Mouse (Mus musculus) layer of hippocampus, postnatal 10 days (tissue): ENCODE measurements around the gene Nubpl. TPM values are rescaled to one million over a fixed set of nuclear protein-coding genes. Genes with fewer than 3 reads are reported as not detected.

Source experiments
- DNase-seq, 2 experiments: peaks; one replicate each; pipeline ENCODE4 v3.0.0; 2021; ENCODE audit warnings: low spot score in 2 of 2
- total RNA-seq, 2 experiments: library from RNA; stranded (reverse); gene quantifications; 2 replicates each; pipeline ENCODE4 v1.2.3; 2021

Gene Nubpl
- total RNA-seq, 2 experiments from 2014 or later, result 4.7 to 6.1 TPM

DNA sequence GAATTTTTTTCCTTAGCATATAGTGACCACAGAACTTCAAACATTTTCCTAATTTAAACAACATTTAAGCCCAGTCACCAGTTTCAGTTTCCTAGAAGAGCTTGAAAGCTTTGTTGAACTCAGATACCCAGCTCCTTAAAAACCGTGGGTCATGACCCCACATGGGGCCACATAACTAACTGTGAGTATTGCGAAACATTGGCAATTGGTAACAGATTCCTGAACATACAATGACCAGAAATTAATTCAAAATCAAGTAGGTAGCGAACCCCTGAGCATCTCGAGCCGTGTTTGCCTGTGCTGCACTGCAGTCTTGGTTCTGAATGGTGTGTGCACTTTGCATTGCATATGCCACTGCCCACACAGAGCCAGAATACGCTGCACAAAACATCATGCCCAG, 221.6 kb downstream of the Nubpl start:
- no peak for DNase-seq

DNA sequence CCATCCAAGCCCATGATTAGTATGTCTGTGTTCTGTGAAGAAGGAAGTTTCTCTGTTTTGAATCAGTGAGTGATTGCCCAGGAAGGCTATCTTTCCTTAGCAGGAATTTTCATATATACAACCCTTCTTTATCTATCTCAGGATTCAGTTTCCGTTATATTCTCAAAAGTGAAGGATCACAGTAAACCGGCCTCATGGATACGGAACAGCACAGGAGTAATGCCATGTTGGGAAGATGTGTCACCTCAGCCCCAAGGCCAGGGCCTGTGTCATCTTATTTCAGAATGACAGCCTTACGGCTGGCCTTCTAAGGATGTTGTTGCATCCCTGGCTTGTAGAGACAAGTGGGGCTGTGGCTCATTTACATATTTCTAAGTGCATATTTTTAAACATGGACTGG, 231.0 kb downstream of the Nubpl start:
- no peak for DNase-seq

DNA sequence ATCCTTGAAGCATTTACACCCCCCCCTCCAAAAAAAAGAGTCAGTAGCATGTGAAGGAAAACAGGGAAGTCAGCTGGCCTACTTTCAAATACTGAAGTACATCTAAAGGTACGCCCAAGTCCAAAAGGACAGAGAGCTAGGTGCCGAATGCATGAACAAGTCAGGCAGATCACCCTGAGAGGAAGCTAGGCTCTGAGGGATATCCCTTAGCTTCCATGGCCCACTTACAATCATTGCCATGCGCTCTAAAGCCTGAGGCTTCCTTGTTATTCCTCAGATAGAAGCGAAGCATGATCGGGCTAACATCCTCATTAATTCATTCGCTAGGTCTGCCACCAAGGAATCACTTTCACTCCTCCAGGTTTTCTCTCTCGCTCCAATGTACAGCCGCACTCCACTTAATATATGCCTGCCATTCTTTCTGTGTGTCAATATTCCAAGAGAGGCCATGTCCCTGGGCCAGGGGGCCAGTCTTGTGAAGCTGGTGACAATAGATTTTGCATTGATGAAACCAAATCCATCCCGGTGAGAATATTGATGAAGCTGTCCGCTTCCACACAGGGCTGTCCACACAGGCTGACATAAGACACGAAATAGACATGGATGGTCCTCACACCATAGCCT, 237.7 kb downstream of the Nubpl start:
- DNase-seq, result no peak

DNA sequence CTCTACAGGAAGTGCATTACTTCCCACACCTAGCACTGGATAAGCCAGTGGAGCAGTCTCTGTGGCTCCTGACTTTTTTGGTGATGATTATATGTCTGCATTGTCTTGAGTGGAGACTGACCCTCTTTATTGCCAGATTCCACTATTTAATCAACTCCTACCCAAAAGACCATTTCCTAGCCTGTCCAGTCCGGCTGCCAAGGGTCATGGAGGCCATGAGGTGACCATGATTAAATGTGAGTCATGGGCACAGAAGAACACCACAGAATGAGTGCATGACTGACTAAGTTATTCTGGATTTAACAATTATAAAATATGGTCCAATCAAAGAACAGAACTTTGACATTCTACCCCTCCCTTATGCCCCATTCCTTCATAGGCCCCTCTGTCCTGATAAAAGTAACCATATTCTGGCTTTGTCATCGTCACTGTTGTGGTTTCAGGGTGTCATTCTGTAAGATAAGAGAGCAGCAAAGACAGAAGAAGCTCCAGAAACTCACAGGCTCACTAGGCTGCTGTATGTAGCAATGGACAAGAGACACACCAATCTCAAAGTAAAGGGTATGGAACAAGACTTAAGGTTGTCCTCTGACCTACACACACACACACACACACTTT, 240.7 kb downstream of the Nubpl start:
- DNase-seq, result no peak

DNA sequence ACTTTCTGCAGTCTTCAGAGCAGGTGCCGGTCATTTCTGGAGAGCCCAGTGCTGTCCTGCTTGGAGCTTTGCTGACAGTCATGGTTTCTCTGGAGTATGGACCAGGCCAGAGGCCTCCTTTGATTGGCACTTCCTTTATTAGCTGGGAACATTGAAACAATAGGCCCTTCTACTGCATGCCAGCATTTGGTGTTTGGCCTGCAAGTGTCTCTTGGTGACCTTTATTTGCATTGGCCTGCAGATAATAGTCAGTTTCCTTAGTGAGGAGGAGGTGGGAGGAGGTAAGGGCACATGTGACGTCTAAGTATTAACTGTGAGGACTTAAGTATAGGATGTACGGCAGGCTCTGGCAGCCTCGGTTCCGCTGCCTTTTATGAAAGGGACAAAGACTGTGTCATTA, 249.1 kb downstream of the Nubpl start:
- DNase-seq, result no peak

DNA sequence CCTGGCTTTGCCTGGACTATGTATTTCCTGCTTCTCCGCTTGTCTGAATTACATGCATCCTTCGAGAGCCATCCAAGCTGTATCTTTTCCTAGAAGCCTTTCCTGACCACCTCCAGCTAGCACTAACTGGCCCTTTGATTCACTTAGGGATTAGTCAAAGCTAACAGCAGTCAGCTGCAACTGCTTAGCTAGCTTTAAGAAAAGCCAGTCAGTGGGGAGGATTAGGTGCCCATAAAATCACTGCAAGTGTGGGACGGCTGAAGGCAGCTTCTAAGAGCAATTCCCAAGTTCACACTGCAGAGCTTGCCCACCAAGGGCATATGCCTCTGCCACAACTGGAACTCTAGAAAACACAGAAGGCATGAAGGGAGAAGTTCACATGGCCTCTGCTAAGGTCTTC, 252.7 kb downstream of the Nubpl start:
- no peak for DNase-seq

DNA sequence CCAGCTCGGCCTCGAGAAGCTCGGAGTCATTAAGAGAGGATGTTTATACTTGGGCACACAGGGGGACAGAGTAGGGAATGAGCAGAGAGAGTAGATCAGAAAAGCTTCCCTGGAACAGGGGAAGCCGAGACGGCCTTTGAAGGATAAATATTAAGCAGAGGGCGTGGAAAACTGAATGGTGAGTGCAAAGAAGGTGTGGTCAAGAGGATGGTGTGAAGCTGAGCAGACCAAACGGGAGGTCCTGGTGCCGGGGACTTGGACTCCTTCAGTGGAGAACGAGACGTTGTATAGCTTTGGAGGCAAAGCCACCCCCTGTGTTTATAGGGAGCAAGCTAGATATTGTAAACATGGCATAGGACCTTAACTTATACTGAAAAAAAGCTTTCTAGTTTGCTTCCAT, 261.9 kb downstream of the Nubpl start:
- no peak for DNase-seq

DNA sequence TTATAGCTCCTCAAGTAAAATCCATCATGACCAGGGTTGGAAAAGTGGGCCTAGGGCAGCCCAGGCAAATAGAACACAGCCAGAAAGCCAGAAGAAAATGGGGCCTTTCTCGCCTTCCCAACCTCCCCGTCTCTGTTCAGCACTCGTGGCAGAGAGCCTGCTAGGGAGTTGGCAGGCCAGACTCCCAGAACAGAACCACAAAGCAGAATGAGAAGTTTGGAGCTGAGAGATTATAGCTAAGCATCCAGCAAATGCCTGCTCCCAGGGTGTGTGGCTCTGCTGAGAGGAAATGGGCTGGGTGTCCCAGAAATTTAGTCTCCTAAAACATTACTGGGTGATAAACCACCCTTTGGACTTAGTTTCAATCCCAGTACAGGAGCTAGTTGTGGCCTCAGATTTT, 262.6 kb downstream of the Nubpl start:
- peak in 1 of 2 experiments; percentile 41 for DNase-seq

DNA sequence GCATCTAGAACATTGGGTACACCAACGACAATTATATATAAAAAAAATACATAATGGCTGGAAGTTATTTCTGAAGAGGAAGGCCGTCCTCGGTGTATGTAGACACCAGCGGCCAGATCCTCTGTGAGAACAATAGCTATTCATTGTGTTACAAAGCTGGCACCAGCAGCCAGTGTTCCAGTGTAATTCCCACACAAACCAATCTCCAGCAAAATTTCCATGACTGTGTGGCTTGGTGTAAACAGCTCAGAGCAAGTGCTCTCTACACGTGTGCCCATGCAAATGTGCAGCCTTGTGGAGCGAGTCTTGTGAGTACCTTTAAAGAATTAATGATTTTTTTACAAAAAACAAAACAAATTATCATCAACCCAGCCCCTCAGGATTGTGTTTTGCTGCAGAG, 263.7 kb downstream of the Nubpl start:
- no peak for DNase-seq

Other genes with a start within 250 kb of the Nubpl start
- 1 to 10 TPM; 8.9 to 9.8 TPM for gene Heatr5a, start 126.4 kb upstream of the Nubpl start, total RNA-seq
- 10 to 100 TPM; 10.5 to 13.3 TPM for gene Dtd2, start 91.2 kb upstream of the Nubpl start, total RNA-seq
- gene Gpr33, start 69.7 kb upstream of the Nubpl start, total RNA-seq, result not detected